Mouse (Mus musculus) ES-E14 (cell line): ENCODE data around the gene Alx3.

Source experiments
- CHD2 ChIP-seq: IDR thresholded peaks from 2 replicates; pipeline ENCODE4 v1.6.1; 2014; ENCODE audit warnings: mild to moderate bottlenecking, low read depth, low read length, inconsistent platforms
- MAFK ChIP-seq: IDR thresholded peaks from 2 replicates; pipeline ENCODE4 v1.6.1; 2014; ENCODE audit warnings: mild to moderate bottlenecking, low read depth, low read length, inconsistent platforms; ENCODE audit not compliant: insufficient read depth
- ZC3H11A ChIP-seq: IDR thresholded peaks from 2 replicates; pipeline ENCODE4 v1.6.1; 2012; ENCODE audit warnings: low read depth, mild to moderate bottlenecking, inconsistent platforms, low read length, borderline replicate concordance
- ZNF384 ChIP-seq: IDR thresholded peaks from 2 replicates; pipeline ENCODE4 v1.6.1; 2012; ENCODE audit warnings: low read depth, low read length, inconsistent platforms

GRCm38 (mm10) chr3:107545278-107545677, 49.6 kb upstream of the Alx3 start:
- TF ChIP-seq CHD2 (no peak), MAFK (no peak), ZNF384 (no peak), ZC3H11A (no peak)
